Mouse (Mus musculus) MEL (cell line): ENCODE data around the gene Rassf5.

ENCODE experiments used
- CHD1 ChIP-seq: IDR thresholded peaks from 2 replicates; pipeline ENCODE4 v1.6.1; 2012; ENCODE audit warnings: low read depth, mild to moderate bottlenecking, inconsistent platforms, low read length, improper control_type of control experiment
- CTCF ChIP-seq, 3 experiments: IDR thresholded peaks in 2 of 3; conservative IDR thresholded peaks in 1 of 3; 2 replicates each; pipeline ENCODE4 v1.5.1; 2011 to 2012; ENCODE audit warnings: low read length in 3 of 3, low read depth in 2 of 3, mild to moderate bottlenecking in 2 of 3, improper control_type of control experiment in 1 of 3, inconsistent platforms in 1 of 3, mixed read lengths in 1 of 3, moderate library complexity in 1 of 3; ENCODE audit not compliant: control insufficient read depth in 1 of 3, insufficient read depth in 1 of 3, poor library complexity in 1 of 3, severe bottlenecking in 1 of 3
- HCFC1 ChIP-seq: IDR thresholded peaks from 2 replicates; pipeline ENCODE4 v1.6.1; 2012; ENCODE audit warnings: low read depth, mild to moderate bottlenecking, inconsistent platforms, low read length, improper control_type of control experiment, moderate library complexity
- POLR2A ChIP-seq, 2 experiments: IDR thresholded peaks; 2 replicates each; pipeline ENCODE4 v1.6.1; 2011 to 2012; ENCODE audit warnings: low read length in 2 of 2, mild to moderate bottlenecking in 2 of 2, control low read depth in 1 of 2, improper control_type of control experiment in 1 of 2, low read depth in 1 of 2, moderate library complexity in 1 of 2; ENCODE audit not compliant: control insufficient read depth in 1 of 2, insufficient read depth in 1 of 2, poor library complexity in 1 of 2
- POLR2AphosphoS2 ChIP-seq: IDR thresholded peaks from 2 replicates; pipeline ENCODE4 v1.6.1; 2011; ENCODE audit warnings: low read length, improper control_type of control experiment
- ZMIZ1 ChIP-seq: IDR thresholded peaks from 2 replicates; pipeline ENCODE4 v1.6.1; 2012; ENCODE audit warnings: low read depth, mild to moderate bottlenecking, inconsistent platforms, low read length, improper control_type of control experiment, moderate library complexity

- TF ChIP-seq POLR2A (IDR thresholded peaks at IDR 0.05; ENCODE audit: control insufficient read depth in 1 of 2, insufficient read depth in 1 of 2, low read depth in 1 of 2, low read length in 2 of 2, poor library complexity in 1 of 2) (no peak), CHD1 (no peak), CTCF (IDR thresholded peaks at IDR 0.05 in 2 of 3, conservative IDR thresholded peaks at IDR 0.05 in 1 of 3; ENCODE audit: control insufficient read depth in 1 of 3, insufficient read depth in 1 of 3, low read depth in 2 of 3, low read length in 3 of 3, poor library complexity in 1 of 3, severe bottlenecking in 1 of 3) (no peak), ZMIZ1 (no peak), POLR2AphosphoS2 (no peak), HCFC1 (no peak)
Measured at GRCm38 (mm10) chr1:131141449-131141848, 103.6 kb downstream of the Rassf5 start.
